Mouse (Mus musculus) kidney, postnatal 0 days (tissue): ENCODE measurements around the gene St13. TPM values are rescaled to one million over a fixed set of nuclear protein-coding genes. Genes with fewer than 3 reads are reported as not detected.

Experiments used
- ATAC-seq: fragments of 200-750 bp; cut with Nextera tagmentation; replicated peaks from 2 replicates; pipeline ENCODE4 v1.8.0; 2017; ENCODE audit warnings: low read depth, moderate number of reproducible peaks, moderate TSS enrichment, moderate library complexity; ENCODE audit not compliant: low FRiP score
- DNase-seq: peaks from one replicate; pipeline ENCODE4 v3.0.0-alpha.2; 2016; ENCODE audit warnings: low spot score
- H3K27ac ChIP-seq: fragments of 300-500 bp; sonication (generic); 2 replicates; pipeline ENCODE4 v1.5.1; 2014; ENCODE audit warnings: mild to moderate bottlenecking
- H3K27me3 ChIP-seq: fragments of 300-500 bp; sonication (generic); 2 replicates; pipeline ENCODE4 v1.6.1; 2014; ENCODE audit warnings: low read length, mixed read lengths; ENCODE audit not compliant: insufficient read depth
- H3K36me3 ChIP-seq: fragments of 300-500 bp; sonication (generic); 2 replicates; pipeline ENCODE4 v1.6.1; 2014; ENCODE audit warnings: low read length, mixed read lengths; ENCODE audit not compliant: insufficient read depth
- H3K4me1 ChIP-seq: fragments of 300-500 bp; sonication (generic); replicated peaks from 2 replicates; pipeline ENCODE4 v1.6.1; 2014; ENCODE audit warnings: antibody characterized with exemption, low read length, mixed read lengths; ENCODE audit not compliant: insufficient read depth
- H3K4me2 ChIP-seq: fragments of 300-500 bp; sonication (generic); 2 replicates; pipeline ENCODE4 v1.6.1; 2014; ENCODE audit warnings: mild to moderate bottlenecking, low read length, moderate library complexity, mixed read lengths
- H3K4me3 ChIP-seq: fragments of 300-500 bp; sonication (generic); replicated peaks from 2 replicates; pipeline ENCODE4 v1.5.1; 2014; ENCODE audit warnings: low read depth, low read length
- H3K9ac ChIP-seq: fragments of 300-500 bp; sonication (generic); 2 replicates; pipeline ENCODE4 v1.6.1; 2014; ENCODE audit warnings: low read depth, low read length
- H3K9me3 ChIP-seq: fragments of 300-500 bp; sonication (generic); replicated peaks from 2 replicates; pipeline ENCODE4 v1.6.1; 2016; ENCODE audit warnings: low read length, inconsistent platforms, mixed read lengths
- CTCF ChIP-seq: IDR thresholded peaks from 2 replicates; pipeline ENCODE4 v1.5.1; 2016; ENCODE audit warnings: antibody characterized with exemption, low read depth, mild to moderate bottlenecking, moderate library complexity
- WGBS: fragments of 180-500 bp; shearing (Covaris S2); extraction: QIAGEN DNeasy Blood & Tissue Kit; methylation state at CpG from one replicate; pipeline ENCODE4 v1.1.7; 2014; 5-methylcytosine and 5-hydroxymethylcytosine counted together
- polyA plus RNA-seq: library from polyadenylated mRNA; unstranded; fragments of >200 nt; fragmentation: Nextera tagmentation; extraction: Ambion mirVana; gene quantifications from 2 replicates; pipeline ENCODE4 v1.2.1, GENCODE M21; 2015

The St13 gene
- polyA plus RNA-seq, 1 experiment from 2014 or later: 173 TPM

DNA sequence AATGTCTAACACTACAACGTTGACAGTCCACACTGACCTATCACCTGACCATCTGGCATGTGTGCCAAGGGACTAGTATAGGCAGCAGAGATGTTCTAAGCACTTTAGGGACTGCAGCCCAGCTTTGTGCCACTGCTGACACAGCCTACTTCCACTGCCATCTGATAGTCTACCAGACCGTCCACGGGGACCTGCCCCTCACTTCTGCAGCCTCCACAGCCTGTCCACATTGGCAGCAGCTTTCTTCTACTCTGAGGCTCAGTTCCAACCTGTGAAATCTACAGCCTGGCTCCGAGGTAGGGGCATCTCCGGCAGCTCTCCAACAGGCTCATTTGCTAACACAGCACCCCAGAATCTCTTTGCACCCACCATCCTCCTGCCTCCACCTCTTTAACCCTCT is 63.4 kb downstream of the St13 start:
- TF ChIP-seq CTCF: no peak
- Histone ChIP-seq H3K4me2 (no peak overlapping the region), H3K4me1 (no peaks in the 10 kb centered on the region), H3K9ac (no peak overlapping the region), H3K4me3 (no peak overlapping the region), H3K27me3 (no peaks in the 10 kb centered on the region), H3K27ac (no peak overlapping the region), H3K9me3 (no peaks in the 10 kb centered on the region), H3K36me3 (peaks cover 52% of the 10 kb centered on the region)
- WGBS: 82% methylated on average over 5 of the region's 5 CpGs
- no peak for DNase-seq
- no peak for ATAC-seq

GRCm38 (mm10) chr15:81332517-81332916 is 67.4 kb downstream of the St13 start:
- DNase-seq (no peak), ATAC-seq (no peak)
- Histone ChIP-seq H3K4me1 (peaks cover 3% of the 10 kb centered on the region; the same call in 1 of the 2 replicates), H3K27me3 (no peaks in the 10 kb centered on the region), H3K9ac (no peak overlapping the region), H3K36me3 (peaks cover 53% of the 10 kb centered on the region), H3K9me3 (no peaks in the 10 kb centered on the region), H3K4me2 (no peak overlapping the region), H3K4me3 (no peak overlapping the region), H3K27ac (no peak overlapping the region)
- WGBS: 94% methylated on average over 4 of the region's 4 CpGs
- no peak for TF ChIP-seq CTCF

GRCm38 (mm10) chr15:81330816-81331433 is 69.0 kb downstream of the St13 start:
- no peak for DNase-seq
- WGBS: 75% methylated on average over 3 of the region's 3 CpGs
- no peaks in the 10 kb centered on the region for H3K27me3 ChIP-seq

GRCm38 (mm10) chr15:81329721-81330369 is 70.0 kb downstream of the St13 start:
- no peaks in the 10 kb centered on the region for H3K27me3 ChIP-seq
- peaks cover 3% of the 10 kb centered on the region; the same call in 1 of the 2 replicates for H3K4me1 ChIP-seq
- no peak for TF ChIP-seq CTCF
- DNase-seq (peak; percentile 55), ATAC-seq (no peak)
- no peak overlapping the region for H3K4me2 ChIP-seq
- no peak overlapping the region for H3K9ac ChIP-seq
- H3K4me3 ChIP-seq: no peak overlapping the region
- peak overlapping the region; percentile 57 for H3K27ac ChIP-seq
- 33% methylated on average over 5 of the region's 5 CpGs for WGBS
- peaks cover 48% of the 10 kb centered on the region for H3K36me3 ChIP-seq
- no peaks in the 10 kb centered on the region for H3K9me3 ChIP-seq

More at GRCm38 (mm10) chr15:81330816-81331433, 69.0 kb downstream of the St13 start:
- no peak for TF ChIP-seq CTCF
- 0 out of 2 replicates have a peak overlapping the region, but pooled peaks have one; percentile 57 for H3K27ac ChIP-seq
- no peaks in the 10 kb centered on the region for H3K9me3 ChIP-seq
- H3K4me3 ChIP-seq: no peak overlapping the region
- H3K9ac ChIP-seq: no peak overlapping the region
- peaks cover 49% of the 10 kb centered on the region for H3K36me3 ChIP-seq
- H3K4me1 ChIP-seq: peaks cover 3% of the 10 kb centered on the region; the same call in 1 of the 2 replicates
- ATAC-seq: no peak
- no peak overlapping the region for H3K4me2 ChIP-seq

GRCm38 (mm10) chr15:81327501-81327900 is 72.4 kb downstream of the St13 start:
- no peak overlapping the region for H3K4me2 ChIP-seq
- no peak overlapping the region for H3K9ac ChIP-seq
- no peak for TF ChIP-seq CTCF
- 87% methylated on average over 7 of the region's 7 CpGs for whole genome bisulfite sequencing
- H3K9me3 ChIP-seq: no peaks in the 10 kb centered on the region
- H3K27me3 ChIP-seq: no peaks in the 10 kb centered on the region
- peaks cover 3% of the 10 kb centered on the region; the same call in 1 of the 2 replicates for H3K4me1 ChIP-seq
- no peak overlapping the region for H3K27ac ChIP-seq
- no peak overlapping the region for H3K4me3 ChIP-seq
- H3K36me3 ChIP-seq: peaks cover 30% of the 10 kb centered on the region
- peak; percentile 72; the same call in 1 of the 2 replicates for ATAC-seq
- DNase-seq: no peak

GRCm38 (mm10) chr15:81324979-81325378 is 74.9 kb downstream of the St13 start:
- Histone ChIP-seq H3K36me3 (peaks cover 45% of the 10 kb centered on the region), H3K27ac (no peak overlapping the region), H3K27me3 (no peaks in the 10 kb centered on the region), H3K4me2 (no peak overlapping the region), H3K9me3 (no peaks in the 10 kb centered on the region), H3K4me1 (no peaks in the 10 kb centered on the region; the same call in 1 of the 2 replicates), H3K9ac (no peak overlapping the region), H3K4me3 (no peak overlapping the region)
- TF ChIP-seq CTCF: no peak
- no peak for DNase-seq
- WGBS: 76% methylated on average over 4 of the region's 4 CpGs
- no peak for ATAC-seq
